Mouse (Mus musculus) thymus, postnatal 14 days (tissue): Measurements from ENCODE around the gene Defb15.
"Not testable (repeated sequence)": the region's sequence is repeated elsewhere in the genome, so short reads cannot be mapped to it uniquely, and the experiment has no call there.

Experiments
- DNase-seq: peaks from one replicate; pipeline ENCODE4 v3.0.0; 2021

Defb15 gene

DNA sequence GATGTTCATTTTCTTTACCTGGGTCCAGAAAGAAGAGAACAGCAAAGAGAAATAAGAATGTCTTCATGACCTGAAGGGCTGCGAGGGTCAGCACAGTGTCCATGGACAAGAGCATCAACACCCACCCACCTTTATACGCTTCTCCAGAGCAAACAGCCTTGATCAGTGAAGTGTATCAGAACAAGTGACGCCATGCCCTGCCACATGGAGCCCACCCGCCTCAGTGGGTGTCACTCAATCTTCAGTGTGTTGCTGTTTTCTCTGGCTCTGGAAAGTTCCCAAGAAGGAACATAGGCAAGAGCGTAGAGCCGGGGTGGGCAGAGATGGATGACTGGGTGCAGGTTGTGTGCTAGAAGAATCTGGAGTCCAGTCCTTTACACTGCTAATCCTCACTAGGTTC lies at the start of gene Defb15:
Defb15 (minus strand) TSS at position 101 of the 400 bp plus-strand sequence.
- DNase-seq: no peak

DNA sequence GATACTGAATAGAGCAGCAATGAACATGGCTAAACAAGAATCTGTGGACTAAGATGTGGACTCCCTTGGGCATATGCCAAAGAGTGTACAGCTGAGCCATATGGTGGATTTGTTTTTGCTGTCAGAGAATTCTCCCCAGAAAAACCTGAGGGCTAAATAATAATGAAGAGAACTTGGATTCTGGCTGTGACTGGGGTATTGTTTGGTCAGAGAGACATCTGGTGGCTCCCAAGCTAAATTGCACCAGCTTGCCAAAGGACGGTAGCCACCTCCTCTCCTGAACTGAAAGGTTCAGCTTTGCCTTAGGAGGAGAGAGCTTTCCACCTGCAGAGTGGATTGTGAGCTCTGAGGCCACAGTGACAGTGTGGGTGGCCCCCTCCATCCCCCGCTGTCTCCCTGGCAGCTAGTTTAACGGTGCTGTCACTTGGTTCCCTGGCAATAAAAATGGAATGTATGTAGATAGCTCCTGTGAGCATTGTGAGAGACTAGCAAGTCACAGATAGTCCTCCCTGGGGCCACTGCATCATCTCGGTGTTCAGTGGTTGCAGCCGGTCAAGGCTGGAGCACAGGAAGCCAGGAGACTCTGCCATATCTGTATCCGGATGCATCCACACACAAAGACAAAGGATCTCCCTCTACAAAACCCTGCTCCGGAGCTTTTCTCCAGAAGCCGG lies 49.3 kb upstream of the Defb15 start:
- DNase-seq: no peak

- no peak for DNase-seq
Measured at GRCm38 (mm10) chr8:21978193-21978592, 45.7 kb upstream of the Defb15 start.

- DNase-seq: no peak
Measured at GRCm38 (mm10) chr8:21969475-21969874, 37.0 kb upstream of the Defb15 start, which contains the start of gene Ccdc70. TSS of gene Ccdc70 (plus strand) at chr8:21969775.

DNA sequence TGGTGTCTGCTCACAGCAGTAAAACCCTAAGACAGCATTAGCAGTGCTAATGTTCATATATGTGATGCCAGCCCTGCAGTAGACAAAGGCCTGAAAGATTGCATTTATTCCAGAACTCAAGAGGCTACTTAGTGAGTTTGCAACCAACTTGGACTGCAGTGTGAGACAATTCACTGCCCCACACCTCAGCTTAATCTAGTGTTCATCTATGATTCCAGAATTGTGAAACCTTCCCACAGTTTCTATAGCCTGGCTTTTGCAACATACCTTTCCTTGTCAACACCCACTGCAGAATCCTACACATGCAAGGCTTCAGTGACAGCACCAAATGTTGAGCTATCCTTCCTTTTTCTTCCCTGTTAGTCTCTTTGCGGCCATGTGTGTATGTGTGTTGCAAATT lies 34.1 kb upstream of the Defb15 start:
- DNase-seq: no peak

GRCm38 (mm10) chr8:21958414-21958813 lies 25.9 kb upstream of the Defb15 start, which contains the start of gene Fam90a1a:
TSS of gene Fam90a1a (plus strand) at chr8:21958714.
- no peak for DNase-seq

GRCm38 (mm10) chr8:21956336-21956735 lies 23.8 kb upstream of the Defb15 start:
- DNase-seq: no peak

GRCm38 (mm10) chr8:21955321-21955720 lies 22.8 kb upstream of the Defb15 start:
- peak; percentile 16 for DNase-seq

GRCm38 (mm10) chr8:21947311-21948017 lies 15.0 kb upstream of the Defb15 start:
- DNase-seq: no peak

- no peak for DNase-seq
Measured at GRCm38 (mm10) chr8:21946462-21946861, 14.0 kb upstream of the Defb15 start, which contains the start of gene Defb13. TSS of gene Defb13 (plus strand) at chr8:21946762.

DNA sequence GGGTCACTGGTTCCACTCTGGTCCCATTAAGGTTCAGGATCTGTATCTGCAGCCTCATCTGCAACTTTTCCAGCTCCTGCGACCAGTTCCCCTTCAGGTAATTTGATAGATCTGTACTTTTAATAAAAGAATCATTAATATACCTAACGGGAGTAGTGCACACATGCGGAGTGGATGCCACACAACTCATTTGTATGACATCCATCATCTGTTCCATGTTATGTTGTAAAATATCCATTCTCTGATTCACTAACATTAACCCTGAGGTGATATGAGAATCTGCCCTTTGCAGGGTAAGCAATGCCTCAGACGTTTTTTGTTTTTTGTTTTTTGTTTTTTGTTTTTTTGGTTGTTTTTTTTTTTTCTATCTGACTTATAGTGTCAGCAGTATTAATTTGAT lies 5.5 kb upstream of the Defb15 start, which contains the start of gene Defb35:
Defb35 (plus strand) TSS at position 301 of the 400 bp plus-strand sequence.
- DNase-seq: not testable (repeated sequence)

GRCm38 (mm10) chr8:21930754-21931153 lies 1.8 kb downstream of the Defb15 start:
- DNase-seq: not testable (repeated sequence)

- no peak for DNase-seq
Measured at GRCm38 (mm10) chr8:21915625-21916024, 16.9 kb downstream of the Defb15 start.

- DNase-seq: no peak
Measured at GRCm38 (mm10) chr8:21912554-21912953, 20.0 kb downstream of the Defb15 start.

GRCm38 (mm10) chr8:21911931-21912330 lies 20.6 kb downstream of the Defb15 start:
- DNase-seq: no peak

- not testable (repeated sequence) for DNase-seq
Measured at GRCm38 (mm10) chr8:21906290-21906689, 26.2 kb downstream of the Defb15 start, which contains the start of gene Defb11. TSS of gene Defb11 (minus strand) at chr8:21906412.

- DNase-seq: not testable (repeated sequence)
Measured at GRCm38 (mm10) chr8:21885321-21885720, 47.2 kb downstream of the Defb15 start, which contains the start of gene Defb9. TSS of gene Defb9 (minus strand) at chr8:21885421.
